Mouse (Mus musculus): Measurements from ENCODE around the gene Cpne5.

DNA sequence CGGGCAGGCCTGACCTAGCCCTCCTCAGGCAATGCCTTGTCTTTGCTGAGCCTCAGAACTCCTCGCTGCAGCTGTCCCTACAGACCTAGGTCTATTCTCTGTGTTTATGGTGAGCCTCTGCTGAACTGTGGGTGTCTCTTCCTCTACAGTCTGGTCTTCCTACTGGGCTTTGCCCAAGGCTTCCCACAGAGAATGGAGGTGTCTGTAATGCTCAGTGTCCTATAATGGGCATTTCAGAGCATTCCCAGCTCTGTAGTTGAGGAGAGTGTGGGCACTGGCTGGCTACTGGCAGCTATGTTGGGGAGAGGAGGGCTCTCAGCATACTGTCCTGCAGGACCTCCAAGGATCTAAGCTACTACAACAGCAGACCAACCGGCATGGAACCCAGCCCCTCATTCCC, 62.3 kb downstream of the Cpne5 start:
- no peak for TF ChIP-seq POLR2A (IDR thresholded peaks at IDR 0.05; ENCODE audit: borderline replicate concordance, low read depth, low read length)
- TF ChIP-seq CTCF (IDR thresholded peaks at IDR 0.05; ENCODE audit: low read depth, low read length), result no peak

Measured in bone marrow macrophage, adult 2 months (primary cell).